10 mouse cellular contexts compared by ENCODE assay signal in the genomic region with DNA sequence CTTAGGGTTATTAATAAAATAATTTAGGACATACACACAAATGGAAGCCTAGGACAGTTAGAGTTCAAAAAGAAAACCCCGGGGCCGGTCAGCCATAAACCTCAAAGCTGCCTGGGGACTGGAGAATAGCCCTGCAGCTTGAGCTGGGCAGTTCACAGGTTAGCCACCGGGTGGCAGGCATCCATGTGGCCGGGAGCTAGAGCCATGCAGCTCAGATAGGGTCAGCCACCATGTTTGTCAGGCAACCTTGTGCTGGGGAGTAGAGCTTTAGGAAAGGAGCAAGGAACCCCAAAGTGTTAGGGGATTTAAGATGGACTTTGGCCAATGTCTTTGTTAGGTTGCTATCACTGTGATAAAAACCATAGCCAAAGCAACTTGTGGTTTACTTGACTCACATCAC. TPM values are rescaled to one million over a fixed set of nuclear protein-coding genes. Genes with fewer than 3 reads are reported as not detected.
DNase-seq lines count a peak whose midpoint lies in the region; ATAC-seq and TF ChIP-seq lines count a peak whose summit lies in the region.
"Had no signal": no experiment of that assay in that cellular context is flagged by ENCODE, and none has a peak within 500 bp of the region (broad histone marks: within the 10 kb centered on the region; RNA-seq: fewer than 3 reads in every experiment).

No protein-coding gene starts in this region.

- peak; percentile 49 for DNase-seq in layer of hippocampus, adult 11-12 months (ENCODE audit: low spot score)
- DNase-seq in layer of hippocampus, adult 9-10 months (ENCODE audit: low spot score), result no peak
- peak; percentile 89 for DNase-seq in ES-CJ7 (ENCODE audit: low read depth, low spot score)
- peak; percentile 65 for DNase-seq in lung, embryonic 14.5 days
- peak; percentile 40 for DNase-seq in spleen, adult 12 weeks (ENCODE audit: low spot score)
- no peak for DNase-seq in layer of hippocampus, adult 8-10 months (ENCODE audit: low spot score in 2 of 2)

- H3K9me3 ChIP-seq in lung, embryonic 14.5 days (ENCODE audit: low read depth, low read length), result no peaks in the 10 kb centered on the region
- H3K9me3 ChIP-seq: neural tube, embryonic 13.5 days had no signal

- peak; percentile 63 for ATAC-seq in erythroid progenitor cell, adult 5-6 weeks (replicated peaks; ENCODE audit: low FRiP score, poor library complexity, severe bottlenecking)
- 0 out of 2 replicates have a peak, but pooled peaks have one; percentile 23 for ATAC-seq in lung, embryonic 14.5 days (ENCODE audit: insufficient read depth)

- peak; percentile 10; the same call in 1 of the 2 replicates for TF ChIP-seq POLR2A in bone marrow, adult 2 months (IDR thresholded peaks at IDR 0.05; ENCODE audit: borderline replicate concordance, control insufficient read depth, low read depth, low read length)

- no peak overlapping the region for H3K9ac ChIP-seq in lung, embryonic 14.5 days
- H3K9ac ChIP-seq: heart, embryonic 13.5 days; neural tube, embryonic 13.5 days had no signal

- TF ChIP-seq CTCF in bone marrow, adult 2 months (IDR thresholded peaks at IDR 0.05; ENCODE audit: control insufficient read depth, insufficient read depth, low read length), result peak; percentile 81
- peak; percentile 73 for TF ChIP-seq CTCF in lung, embryonic 14.5 days (IDR thresholded peaks at IDR 0.05; ENCODE audit: low read depth)

- H3K4me1 ChIP-seq in bone marrow, adult 2 months (ENCODE audit: control insufficient read depth, insufficient read depth, low read length), result peaks cover 6% of the 10 kb centered on the region; the same call in 1 of the 2 replicates
- peaks cover 12% of the 10 kb centered on the region; the same call in 1 of the 2 replicates for H3K4me1 ChIP-seq in lung, embryonic 14.5 days (ENCODE audit: insufficient read depth)

- 19% methylated on average over 4 of the region's 4 CpGs for WGBS in bone marrow, adult 2 months
- WGBS in lung, embryonic 14.5 days, result 22% methylated on average over 4 of the region's 4 CpGs

- peak overlapping the region; percentile 26; the same call in 1 of the 2 replicates for H3K27ac ChIP-seq in bone marrow, adult 2 months (ENCODE audit: control insufficient read depth, insufficient read depth, low read depth, low read length, poor library complexity)
- no peak overlapping the region for H3K27ac ChIP-seq in lung, embryonic 14.5 days (ENCODE audit: low read depth)
- H3K27ac ChIP-seq: heart, embryonic 13.5 days; neural tube, embryonic 13.5 days had no signal

- peaks cover 11% of the 10 kb centered on the region for H3K36me3 ChIP-seq in lung, embryonic 14.5 days (ENCODE audit: insufficient read depth)

- no peaks in the 10 kb centered on the region for H3K27me3 ChIP-seq in lung, embryonic 14.5 days (ENCODE audit: insufficient read depth, low read length)
- H3K27me3 ChIP-seq: heart, embryonic 13.5 days; neural tube, embryonic 13.5 days had no signal

- no peak overlapping the region for H3K4me3 ChIP-seq in bone marrow, adult 2 months (replicated peaks; ENCODE audit: control insufficient read depth, low read depth, low read length)
- H3K4me3 ChIP-seq in lung, embryonic 14.5 days (ENCODE audit: low read depth, low read length), result no peak overlapping the region
- H3K4me3 ChIP-seq: heart, embryonic 13.5 days; neural tube, embryonic 13.5 days had no signal

- H3K4me2 ChIP-seq in lung, embryonic 14.5 days, result no peak overlapping the region
- H3K4me2 ChIP-seq: heart, embryonic 13.5 days; neural tube, embryonic 13.5 days had no signal

RNA-seq across cellular contexts. Expression of a gene that starts 2.7 kb away (rescaled TPM):
- polyA plus RNA-seq in bone marrow, adult 2 months (2011; ENCODE audit: insufficient read depth, insufficient read length, low replicate concordance, missing spikeins), result 42.4 and 68.1 TPM in 2 replicates
- 10.1 and 21.8 TPM in 2 replicates for total RNA-seq in erythroid progenitor cell, adult 5-6 weeks (2015; ENCODE audit: low replicate concordance)
- total RNA-seq in erythroid progenitor cell, adult 5-6 weeks (2017; ENCODE audit: low replicate concordance), result 3.1 and 9.2 TPM in 2 replicates
- 43.2 and 46.6 TPM in 2 replicates for polyA plus RNA-seq in lung, embryonic 14.5 days (2014; fragmentation: Nextera tagmentation; extraction: Ambion mirVana)
- total RNA-seq in layer of hippocampus, adult 8-10 months (2022), result 10 to 100 TPM; 45.5 to 52.5 (median 48.4) TPM

RNA-seq across cellular contexts. Expression of a gene that starts 9.9 kb away (rescaled TPM):
- polyA plus RNA-seq in bone marrow, adult 2 months (2011; ENCODE audit: insufficient read depth, insufficient read length, low replicate concordance, missing spikeins), result not detected in 2 replicates
- total RNA-seq in erythroid progenitor cell, adult 5-6 weeks (2015; ENCODE audit: low replicate concordance), result not detected in 2 replicates
- total RNA-seq in erythroid progenitor cell, adult 5-6 weeks (2017; ENCODE audit: low replicate concordance), result not detected in 2 replicates
- not detected in 2 replicates for polyA plus RNA-seq in lung, embryonic 14.5 days (2014; fragmentation: Nextera tagmentation; extraction: Ambion mirVana)
- total RNA-seq in layer of hippocampus, adult 8-10 months (2022), result not detected
- polyA plus RNA-seq: heart, embryonic 13.5 days; neural tube, embryonic 13.5 days had no signal

RNA-seq across cellular contexts. Expression of a gene that starts 22.7 kb away (rescaled TPM):
- 6.5 TPM in 1 of 2 replicates, not detected in the other for polyA plus RNA-seq in bone marrow, adult 2 months (2011; ENCODE audit: insufficient read depth, insufficient read length, low replicate concordance, missing spikeins)
- total RNA-seq in erythroid progenitor cell, adult 5-6 weeks (2015; ENCODE audit: low replicate concordance), result not detected in 2 replicates
- total RNA-seq in erythroid progenitor cell, adult 5-6 weeks (2017; ENCODE audit: low replicate concordance), result 0.98 and 2.7 TPM in 2 replicates
- 2.5 and 2.7 TPM in 2 replicates for polyA plus RNA-seq in lung, embryonic 14.5 days (2014; fragmentation: Nextera tagmentation; extraction: Ambion mirVana)
- 10 to 100 TPM; 35.7 to 52.6 (median 47.5) TPM for total RNA-seq in layer of hippocampus, adult 8-10 months (2022)

RNA-seq across cellular contexts. Expression of a gene that starts 29.8 kb away (rescaled TPM):
- polyA plus RNA-seq in bone marrow, adult 2 months (2011; ENCODE audit: insufficient read depth, insufficient read length, low replicate concordance, missing spikeins), result 2.0 TPM in 1 of 2 replicates, not detected in the other
- 2.5 TPM in 1 of 2 replicates, not detected in the other for total RNA-seq in erythroid progenitor cell, adult 5-6 weeks (2015; ENCODE audit: low replicate concordance)
- not detected in 2 replicates for total RNA-seq in erythroid progenitor cell, adult 5-6 weeks (2017; ENCODE audit: low replicate concordance)
- polyA plus RNA-seq in lung, embryonic 14.5 days (2014; fragmentation: Nextera tagmentation; extraction: Ambion mirVana), result 1.2 and 1.9 TPM in 2 replicates
- 1 to 10 TPM; 4.8 to 7.3 (median 6.9) TPM for total RNA-seq in layer of hippocampus, adult 8-10 months (2022)

Comparison
In these comparisons a context has a peak if more than half of its experiments do, and no peak if none do; other contexts are left out.
1. DNase-seq: peak in layer of hippocampus, adult 11-12 months (single experiment), ES-CJ7 (single experiment), lung, embryonic 14.5 days (single experiment) and spleen, adult 12 weeks (single experiment); none in layer of hippocampus, adult 9-10 months (single experiment) and layer of hippocampus, adult 8-10 months (0 of 2).
2. RNA of a gene that starts 22.7 kb away (total RNA-seq): 35.7 to 52.6 TPM in layer of hippocampus, adult 8-10 months; 0.98 to 2.7 TPM in erythroid progenitor cell, adult 5-6 weeks; every median in the first group is over 4 times any median in the second.